Mouse (Mus musculus): ENCODE results near the gene Ctps. TPM values are rescaled to one million over a fixed set of nuclear protein-coding genes. Genes with fewer than 3 reads are reported as not detected.
"Not testable (repeated sequence)": the region's sequence is repeated elsewhere in the genome, so short reads cannot be mapped to it uniquely, and the experiment has no call there.

Gene Ctps
- polyA plus RNA-seq, 1 experiment from 2014 or later = 98.9 TPM

- WGBS = 74% methylated on average over 3 of the region's 3 CpGs
- H3K4me3 ChIP-seq (ENCODE audit: low read length) = no peak overlapping the region
Measured at GRCm38 (mm10) chr4:120602669-120603068, 32.6 kb upstream of the Ctps start.

GRCm38 (mm10) chr4:120601774-120602173 is 31.7 kb upstream of the Ctps start:
- Histone ChIP-seq H3K9me3 (replicated peaks; ENCODE audit: control insufficient read depth, low read length) (no peaks in the 10 kb centered on the region; the same call in 1 of the 2 replicates), H3K4me2 (ENCODE audit: low read depth, low read length) (no peak overlapping the region), H3K4me1 (ENCODE audit: control insufficient read depth, insufficient read depth, low read length) (peaks cover 2% of the 10 kb centered on the region; the same call in 1 of the 2 replicates), H3K36me3 (ENCODE audit: control insufficient read depth, insufficient read depth) (no peaks in the 10 kb centered on the region), H3K27me3 (ENCODE audit: control insufficient read depth, insufficient read depth, low read length) (no peaks in the 10 kb centered on the region), H3K4me3 (ENCODE audit: low read length) (no peak overlapping the region), H3K27ac (ENCODE audit: low read length) (no peak overlapping the region), H3K9ac (ENCODE audit: low read length) (no peak overlapping the region)
- peak; percentile 60; the same call in 1 of the 2 replicates for ATAC-seq (replicated peaks; ENCODE audit: extremely low read depth, insufficient read depth, low FRiP score)
- 45% methylated on average over 1 of the region's 1 CpGs for WGBS

More at GRCm38 (mm10) chr4:120602669-120603068, 32.6 kb upstream of the Ctps start:
- no peak overlapping the region for H3K9ac ChIP-seq (ENCODE audit: low read length)
- H3K9me3 ChIP-seq (replicated peaks; ENCODE audit: control insufficient read depth, low read length) = no peaks in the 10 kb centered on the region
- no peak overlapping the region for H3K27ac ChIP-seq (ENCODE audit: low read length)
- H3K4me1 ChIP-seq (ENCODE audit: control insufficient read depth, insufficient read depth, low read length) = peaks cover 2% of the 10 kb centered on the region; the same call in 1 of the 2 replicates
- H3K36me3 ChIP-seq (ENCODE audit: control insufficient read depth, insufficient read depth) = no peaks in the 10 kb centered on the region
- no peak overlapping the region for H3K4me2 ChIP-seq (ENCODE audit: low read depth, low read length)
- no peak for ATAC-seq (replicated peaks; ENCODE audit: extremely low read depth, insufficient read depth, low FRiP score)
- H3K27me3 ChIP-seq (ENCODE audit: control insufficient read depth, insufficient read depth, low read length) = no peaks in the 10 kb centered on the region

GRCm38 (mm10) chr4:120598922-120599321 is 28.8 kb upstream of the Ctps start:
- Histone ChIP-seq H3K36me3 (ENCODE audit: control insufficient read depth, insufficient read depth) (no peaks in the 10 kb centered on the region), H3K4me3 (ENCODE audit: low read length) (no peak overlapping the region), H3K27me3 (ENCODE audit: control insufficient read depth, insufficient read depth, low read length) (no peaks in the 10 kb centered on the region), H3K27ac (ENCODE audit: low read length) (no peak overlapping the region), H3K4me2 (ENCODE audit: low read depth, low read length) (no peak overlapping the region), H3K4me1 (ENCODE audit: control insufficient read depth, insufficient read depth, low read length) (peaks cover 2% of the 10 kb centered on the region; the same call in 1 of the 2 replicates), H3K9ac (ENCODE audit: low read length) (no peak overlapping the region), H3K9me3 (replicated peaks; ENCODE audit: control insufficient read depth, low read length) (no peaks in the 10 kb centered on the region; the same call in 1 of the 2 replicates)
- WGBS = 31% methylated on average over 2 of the region's 2 CpGs
- ATAC-seq (replicated peaks; ENCODE audit: extremely low read depth, insufficient read depth, low FRiP score) = no peak

- H3K27ac ChIP-seq (ENCODE audit: low read length); H3K9me3 ChIP-seq (replicated peaks; ENCODE audit: control insufficient read depth, low read length); H3K27me3 ChIP-seq (ENCODE audit: control insufficient read depth, insufficient read depth, low read length); H3K36me3 ChIP-seq (ENCODE audit: control insufficient read depth, insufficient read depth); H3K9ac ChIP-seq (ENCODE audit: low read length); H3K4me1 ChIP-seq (ENCODE audit: control insufficient read depth, insufficient read depth, low read length); H3K4me2 ChIP-seq (ENCODE audit: low read depth, low read length); H3K4me3 ChIP-seq (ENCODE audit: low read length); ATAC-seq (replicated peaks; ENCODE audit: extremely low read depth, insufficient read depth, low FRiP score): not testable (repeated sequence)
- 87% methylated on average over 1 of the region's 1 CpGs for WGBS
Measured at GRCm38 (mm10) chr4:120596210-120596609, 26.1 kb upstream of the Ctps start.

GRCm38 (mm10) chr4:120590973-120591372 is 20.9 kb upstream of the Ctps start:
- Histone ChIP-seq H3K36me3 (ENCODE audit: control insufficient read depth, insufficient read depth) (no peaks in the 10 kb centered on the region), H3K4me1 (ENCODE audit: control insufficient read depth, insufficient read depth, low read length) (peaks cover 9% of the 10 kb centered on the region), H3K9ac (ENCODE audit: low read length) (no peak overlapping the region), H3K4me2 (ENCODE audit: low read depth, low read length) (no peak overlapping the region), H3K27ac (ENCODE audit: low read length) (no peak overlapping the region), H3K27me3 (ENCODE audit: control insufficient read depth, insufficient read depth, low read length) (no peaks in the 10 kb centered on the region), H3K9me3 (replicated peaks; ENCODE audit: control insufficient read depth, low read length) (no peaks in the 10 kb centered on the region), H3K4me3 (ENCODE audit: low read length) (no peak overlapping the region)
- ATAC-seq (replicated peaks; ENCODE audit: extremely low read depth, insufficient read depth, low FRiP score) = no peak
- 62% methylated on average over 4 of the region's 4 CpGs for WGBS

- 30% methylated on average over 5 of the region's 5 CpGs for WGBS
- Histone ChIP-seq H3K36me3 (ENCODE audit: control insufficient read depth, insufficient read depth) (no peaks in the 10 kb centered on the region), H3K9me3 (replicated peaks; ENCODE audit: control insufficient read depth, low read length) (no peaks in the 10 kb centered on the region), H3K9ac (ENCODE audit: low read length) (peak overlapping the region; percentile 48), H3K4me3 (ENCODE audit: low read length) (no peak overlapping the region), H3K27ac (ENCODE audit: low read length) (no peak overlapping the region; the same call in 1 of the 2 replicates), H3K27me3 (ENCODE audit: control insufficient read depth, insufficient read depth, low read length) (no peaks in the 10 kb centered on the region), H3K4me2 (ENCODE audit: low read depth, low read length) (peak overlapping the region; percentile 29), H3K4me1 (ENCODE audit: control insufficient read depth, insufficient read depth, low read length) (peaks cover 9% of the 10 kb centered on the region)
- peak; percentile 76 for ATAC-seq (replicated peaks; ENCODE audit: extremely low read depth, insufficient read depth, low FRiP score)
Measured at GRCm38 (mm10) chr4:120589815-120590422, 19.8 kb upstream of the Ctps start.

GRCm38 (mm10) chr4:120589070-120589469 is 19.0 kb upstream of the Ctps start:
- no peaks in the 10 kb centered on the region for H3K27me3 ChIP-seq (ENCODE audit: control insufficient read depth, insufficient read depth, low read length)
- no peak overlapping the region for H3K4me2 ChIP-seq (ENCODE audit: low read depth, low read length)
- H3K9ac ChIP-seq (ENCODE audit: low read length) = no peak overlapping the region
- no peaks in the 10 kb centered on the region for H3K36me3 ChIP-seq (ENCODE audit: control insufficient read depth, insufficient read depth)
- 35% methylated on average over 3 of the region's 3 CpGs for WGBS
- H3K4me1 ChIP-seq (ENCODE audit: control insufficient read depth, insufficient read depth, low read length) = peaks cover 9% of the 10 kb centered on the region
- no peaks in the 10 kb centered on the region for H3K9me3 ChIP-seq (replicated peaks; ENCODE audit: control insufficient read depth, low read length)
- no peak overlapping the region for H3K27ac ChIP-seq (ENCODE audit: low read length)
- no peak overlapping the region for H3K4me3 ChIP-seq (ENCODE audit: low read length)
- no peak for ATAC-seq (replicated peaks; ENCODE audit: extremely low read depth, insufficient read depth, low FRiP score)

GRCm38 (mm10) chr4:120588445-120588844 is 18.4 kb upstream of the Ctps start, which contains the start of gene Gm8439:
Gm8439 (plus strand) TSS chr4:120588745.
- Histone ChIP-seq H3K36me3 (ENCODE audit: control insufficient read depth, insufficient read depth) (no peaks in the 10 kb centered on the region), H3K4me2 (ENCODE audit: low read depth, low read length) (no peak within 1 kb of the TSS), H3K27ac (ENCODE audit: low read length) (no peak within 1 kb of the TSS), H3K4me1 (ENCODE audit: control insufficient read depth, insufficient read depth, low read length) (peaks cover 9% of the 10 kb centered on the region), H3K27me3 (ENCODE audit: control insufficient read depth, insufficient read depth, low read length) (no peaks in the 10 kb centered on the region), H3K4me3 (ENCODE audit: low read length) (no peak within 1 kb of the TSS), H3K9ac (ENCODE audit: low read length) (no peak within 1 kb of the TSS; the same call in 1 of the 2 replicates), H3K9me3 (replicated peaks; ENCODE audit: control insufficient read depth, low read length) (no peaks in the 10 kb centered on the region)
- 25% methylated on average over 4 of the region's 4 CpGs for WGBS
- no peak for ATAC-seq (replicated peaks; ENCODE audit: extremely low read depth, insufficient read depth, low FRiP score)

GRCm38 (mm10) chr4:120586986-120587385 is 16.9 kb upstream of the Ctps start:
- H3K4me2 ChIP-seq (ENCODE audit: low read depth, low read length) = no peak overlapping the region
- H3K27me3 ChIP-seq (ENCODE audit: control insufficient read depth, insufficient read depth, low read length) = no peaks in the 10 kb centered on the region
- no peak overlapping the region for H3K9ac ChIP-seq (ENCODE audit: low read length)
- ATAC-seq (replicated peaks; ENCODE audit: extremely low read depth, insufficient read depth, low FRiP score) = no peak
- H3K36me3 ChIP-seq (ENCODE audit: control insufficient read depth, insufficient read depth) = no peaks in the 10 kb centered on the region
- no peaks in the 10 kb centered on the region for H3K9me3 ChIP-seq (replicated peaks; ENCODE audit: control insufficient read depth, low read length)
- 68% methylated on average over 1 of the region's 1 CpGs for WGBS
- H3K4me1 ChIP-seq (ENCODE audit: control insufficient read depth, insufficient read depth, low read length) = peaks cover 9% of the 10 kb centered on the region
- no peak overlapping the region for H3K27ac ChIP-seq (ENCODE audit: low read length)
- no peak overlapping the region for H3K4me3 ChIP-seq (ENCODE audit: low read length)

Data from heart, embryonic 16.5 days (tissue).